Mouse (Mus musculus): ENCODE data around the gene AU015836.

GRCm38 (mm10) chrX:94011656-94012173 lies 43.3 kb downstream of the AU015836 start:
- TF ChIP-seq CTCF (IDR thresholded peaks at IDR 0.05; ENCODE audit: insufficient read depth, low read length) (no peak), POLR2A (IDR thresholded peaks at IDR 0.05; ENCODE audit: borderline replicate concordance, extremely low read depth, low read depth, low read length) (no peak)
